Mouse (Mus musculus): Measurements from ENCODE around the gene Slc9a6. TPM values are rescaled to one million over a fixed set of nuclear protein-coding genes. Genes with fewer than 3 reads are reported as not detected.

Slc9a6 gene
- polyA plus RNA-seq, 1 experiment from 2014 or later = 45.2 TPM

DNA sequence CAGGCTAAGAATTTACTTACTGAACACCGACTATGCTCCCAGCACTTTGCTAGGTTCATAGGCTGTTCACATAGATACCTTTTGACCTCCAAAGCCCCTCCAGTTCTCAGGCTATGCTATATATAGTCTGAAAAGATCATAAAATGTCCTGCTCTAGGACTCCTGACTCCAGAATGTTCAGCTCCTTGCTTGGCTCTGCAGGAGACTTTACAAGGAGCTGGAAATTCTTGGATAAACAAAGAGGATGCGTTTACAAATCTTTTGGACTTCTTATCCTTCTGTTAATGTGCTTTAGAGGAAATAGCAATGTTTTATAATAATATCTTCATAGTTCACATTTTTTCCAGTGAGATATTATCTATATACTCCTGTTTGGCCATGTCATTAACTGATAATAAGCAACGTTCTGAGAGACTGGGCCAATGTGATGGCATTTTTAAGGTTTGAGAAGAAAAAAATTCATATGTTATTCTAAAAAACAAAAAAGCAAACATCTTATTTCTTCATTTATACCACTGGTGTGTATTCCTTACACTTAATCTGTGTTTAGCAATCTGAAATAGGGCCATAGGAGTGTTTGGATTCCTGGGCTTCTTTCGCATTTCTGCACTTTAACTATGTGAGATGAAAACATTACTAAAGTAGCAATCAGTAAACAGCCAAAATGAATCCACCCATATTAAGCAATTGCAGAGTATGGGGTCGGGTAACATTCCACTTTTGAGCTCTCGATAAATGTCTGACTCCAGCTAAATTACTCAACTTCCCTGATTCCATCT, 99.2 kb downstream of the Slc9a6 start:
- H3K9me3 ChIP-seq = no peaks in the 10 kb centered on the region
- ATAC-seq = no peak
- no peaks in the 10 kb centered on the region for H3K36me3 ChIP-seq
- no peaks in the 10 kb centered on the region for H3K27me3 ChIP-seq
- no peaks in the 10 kb centered on the region for H3K4me1 ChIP-seq (replicated peaks)
- H3K27ac ChIP-seq = no peak overlapping the region
- H3K4me2 ChIP-seq (replicated peaks) = no peak overlapping the region
- no peak overlapping the region for H3K4me3 ChIP-seq (replicated peaks)
- H3K9ac ChIP-seq (replicated peaks) = no peak overlapping the region
- WGBS = 84% methylated on average over 6 of the region's 6 CpGs

DNA sequence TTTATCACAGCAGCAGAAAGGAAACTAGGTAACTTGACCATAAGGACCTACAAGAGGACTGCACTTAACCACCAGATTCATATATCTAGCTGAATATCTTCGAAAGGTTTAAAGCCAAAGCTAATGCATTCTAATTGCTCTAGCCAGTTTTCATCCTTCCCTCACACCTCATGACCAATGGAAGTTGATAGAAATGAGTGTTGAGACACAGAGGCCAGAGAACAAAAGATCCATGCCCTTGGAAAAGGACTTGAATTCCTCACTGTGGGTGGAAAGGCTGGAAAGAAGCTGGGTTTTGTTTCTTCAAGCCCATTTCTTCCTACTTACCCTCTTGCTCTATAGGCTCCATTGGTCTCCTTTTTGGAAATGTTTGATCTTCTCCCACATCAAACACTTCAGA, 101.0 kb downstream of the Slc9a6 start:
- WGBS = 91% methylated on average over 1 of the region's 1 CpGs
- no peak for ATAC-seq
- Histone ChIP-seq H3K4me2 (replicated peaks) (no peak overlapping the region), H3K4me1 (replicated peaks) (no peaks in the 10 kb centered on the region), H3K27me3 (no peaks in the 10 kb centered on the region), H3K4me3 (replicated peaks) (no peak overlapping the region), H3K27ac (no peak overlapping the region), H3K9ac (replicated peaks) (no peak overlapping the region), H3K36me3 (no peaks in the 10 kb centered on the region), H3K9me3 (no peaks in the 10 kb centered on the region)

DNA sequence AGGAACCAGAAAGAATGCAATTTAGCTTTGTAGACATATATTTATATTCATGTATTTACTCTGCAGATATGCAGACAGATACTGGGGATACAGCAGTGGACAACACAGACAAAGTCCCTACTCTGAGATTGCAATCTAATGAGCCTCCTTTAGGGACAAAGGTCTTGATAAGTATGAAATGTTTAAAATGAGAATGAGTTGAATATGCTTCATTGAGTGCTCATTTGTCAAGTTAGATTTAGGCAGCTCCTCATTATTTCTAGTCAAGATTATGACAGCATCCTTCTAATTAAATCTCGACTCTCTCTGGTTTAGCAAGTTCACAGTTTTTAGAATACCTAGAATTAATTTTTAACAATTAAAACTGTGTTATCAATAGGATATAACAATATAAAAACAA, 103.1 kb downstream of the Slc9a6 start:
- Histone ChIP-seq H3K4me2 (replicated peaks) (no peak overlapping the region), H3K9ac (replicated peaks) (no peak overlapping the region), H3K36me3 (no peaks in the 10 kb centered on the region), H3K27me3 (no peaks in the 10 kb centered on the region), H3K4me1 (replicated peaks) (no peaks in the 10 kb centered on the region), H3K27ac (no peak overlapping the region), H3K9me3 (no peaks in the 10 kb centered on the region), H3K4me3 (replicated peaks) (no peak overlapping the region)
- 75% methylated on average over 1 of the region's 1 CpGs for WGBS
- no peak for ATAC-seq

Small RNAs within 50 kb of the gene (microRNA-seq; reads per million reads assigned to microRNA genes)
- gene Mir5116 = not detected

Other genes with a start within 250 kb of the Slc9a6 start
- gene Smim10l2a, start 235.2 kb upstream of the Slc9a6 start, polyA plus RNA-seq (2015; fragmentation: Nextera tagmentation; extraction: Ambion mirVana) = 15.0 and 15.1 TPM in 2 replicates
- 1.3 and 2.8 TPM in 2 replicates for gene Gm2174, start 161.8 kb upstream of the Slc9a6 start, polyA plus RNA-seq (2015; fragmentation: Nextera tagmentation; extraction: Ambion mirVana)
- gene Ints6l, start 154.9 kb upstream of the Slc9a6 start, polyA plus RNA-seq (2015; fragmentation: Nextera tagmentation; extraction: Ambion mirVana) = 22.7 and 23.0 TPM in 2 replicates
- gene Gm10477, start 85.0 kb upstream of the Slc9a6 start, polyA plus RNA-seq (2015; fragmentation: Nextera tagmentation; extraction: Ambion mirVana) = not detected in 2 replicates
- gene Gm648, start 60.2 kb upstream of the Slc9a6 start, polyA plus RNA-seq (2015; fragmentation: Nextera tagmentation; extraction: Ambion mirVana) = 0.15 TPM in 1 of 2 replicates, not detected in the other
- 55.5 and 57.1 TPM in 2 replicates for gene Mmgt1, start 11.7 kb upstream of the Slc9a6 start, polyA plus RNA-seq (2015; fragmentation: Nextera tagmentation; extraction: Ambion mirVana)
- gene Fhl1, start 122.0 kb downstream of the Slc9a6 start, polyA plus RNA-seq (2015; fragmentation: Nextera tagmentation; extraction: Ambion mirVana) = 108 and 113 TPM in 2 replicates
- 0.86 and 1.1 TPM in 2 replicates for gene Map7d3, start 212.6 kb downstream of the Slc9a6 start, polyA plus RNA-seq (2015; fragmentation: Nextera tagmentation; extraction: Ambion mirVana)

Data from midbrain, embryonic 13.5 days (tissue).